Mouse (Mus musculus) heart, adult 8-10 months (tissue): ENCODE results near the gene Gbf1. TPM values are rescaled to one million over a fixed set of nuclear protein-coding genes. Genes with fewer than 3 reads are reported as not detected.
A peak's percentile ranks its signal among the peaks of the same experiment; 100 is the strongest.

ENCODE experiments used
- DNase-seq: peaks from one replicate; pipeline ENCODE4 v3.0.0; 2022; ENCODE audit warnings: low spot score
- total RNA-seq, 4 experiments: library from RNA; stranded (reverse); gene quantifications; 2 replicates each; pipeline ENCODE4 v1.2.4; 2022

The Gbf1 gene
- total RNA-seq, 4 experiments from 2014 or later = 37.7 to 45.6 (median 41.9) TPM

GRCm38 (mm10) chr19:46220116-46220515 is 67.8 kb downstream of the Gbf1 start:
- DNase-seq = no peak

DNA sequence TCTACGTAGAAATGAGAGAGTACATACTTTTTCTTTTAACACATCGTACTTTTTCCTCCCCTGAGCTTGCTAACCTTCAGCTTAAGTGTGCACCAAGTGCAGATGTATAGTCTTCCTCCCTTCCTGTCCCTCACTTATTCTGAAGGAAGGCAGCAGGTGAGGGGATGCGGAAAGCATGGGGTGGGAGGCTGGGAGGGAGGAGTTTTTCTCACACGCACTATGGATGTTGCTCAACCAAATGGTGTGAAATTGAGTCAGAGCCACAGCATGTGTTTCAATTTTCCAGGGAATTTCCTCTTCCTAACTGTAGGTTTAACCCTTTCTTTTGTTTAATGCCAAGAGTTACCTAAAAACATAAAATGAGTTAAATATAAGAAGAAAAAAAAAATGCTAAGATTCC is 70.8 kb downstream of the Gbf1 start:
- no peak for DNase-seq

DNA sequence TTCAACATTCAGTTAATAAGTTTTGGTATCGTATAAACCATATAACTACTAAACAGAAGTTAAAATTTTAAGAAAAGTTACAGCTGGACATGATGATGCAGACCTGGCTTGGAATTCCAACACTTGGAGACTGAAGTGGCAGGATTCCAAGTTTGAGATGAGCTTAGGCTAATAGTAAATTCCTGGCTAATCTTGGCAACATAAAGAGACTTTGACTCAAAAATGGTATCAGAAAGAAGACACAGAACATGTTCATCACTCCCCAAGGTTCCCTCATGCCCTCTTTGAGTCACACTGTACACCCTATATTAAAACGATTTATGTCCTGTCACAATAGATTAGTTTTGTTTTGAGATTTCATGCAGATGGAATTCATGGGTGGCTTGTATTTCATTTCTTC is 72.6 kb downstream of the Gbf1 start:
- DNase-seq = peak; percentile 18

- DNase-seq = no peak
Measured at GRCm38 (mm10) chr19:46225506-46225905, 73.2 kb downstream of the Gbf1 start.

GRCm38 (mm10) chr19:46226295-46226694 is 74.0 kb downstream of the Gbf1 start:
- no peak for DNase-seq

- DNase-seq = no peak
Measured at GRCm38 (mm10) chr19:46227300-46227699, 75.0 kb downstream of the Gbf1 start.

DNA sequence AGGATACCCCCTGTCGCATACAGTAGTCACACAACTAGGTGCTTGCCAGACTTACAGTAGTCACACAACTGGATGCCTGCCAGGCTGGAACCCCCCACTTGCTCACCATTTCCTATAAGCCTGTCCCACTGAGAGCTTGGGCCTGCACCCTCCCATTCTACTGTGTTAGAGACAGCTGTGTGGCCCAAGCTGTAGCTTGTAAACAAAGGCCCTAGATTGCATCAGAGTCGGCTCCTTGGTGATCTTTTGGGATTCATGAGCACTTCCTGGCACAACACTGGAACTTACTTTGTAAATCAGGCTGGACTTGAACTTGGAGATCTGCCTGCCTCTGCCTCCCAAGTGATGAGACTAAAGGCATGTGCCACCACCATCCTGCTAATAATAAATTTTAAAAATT is 82.1 kb downstream of the Gbf1 start:
- DNase-seq = no peak

GRCm38 (mm10) chr19:46236658-46237057 is 84.3 kb downstream of the Gbf1 start:
- no peak for DNase-seq

DNA sequence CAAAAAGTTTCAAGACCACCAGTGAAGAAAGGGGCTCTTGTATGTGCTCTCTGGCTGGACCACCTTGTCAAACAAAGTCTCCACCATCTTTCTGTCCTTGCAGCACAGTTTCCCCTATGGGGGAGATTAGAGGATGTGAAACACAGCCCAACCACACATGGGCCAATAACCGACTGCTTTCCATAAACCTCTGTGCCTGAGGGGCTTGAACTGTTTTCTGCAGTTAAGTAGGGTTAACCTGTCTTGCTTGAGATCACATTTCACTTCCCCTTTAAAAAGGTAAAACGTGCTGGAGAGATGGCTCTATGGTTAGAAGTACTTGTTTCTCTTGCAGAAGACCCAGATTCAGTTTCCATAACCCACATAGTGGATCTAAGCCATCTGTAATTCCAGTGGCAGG is 87.9 kb downstream of the Gbf1 start:
- no peak for DNase-seq

DNA sequence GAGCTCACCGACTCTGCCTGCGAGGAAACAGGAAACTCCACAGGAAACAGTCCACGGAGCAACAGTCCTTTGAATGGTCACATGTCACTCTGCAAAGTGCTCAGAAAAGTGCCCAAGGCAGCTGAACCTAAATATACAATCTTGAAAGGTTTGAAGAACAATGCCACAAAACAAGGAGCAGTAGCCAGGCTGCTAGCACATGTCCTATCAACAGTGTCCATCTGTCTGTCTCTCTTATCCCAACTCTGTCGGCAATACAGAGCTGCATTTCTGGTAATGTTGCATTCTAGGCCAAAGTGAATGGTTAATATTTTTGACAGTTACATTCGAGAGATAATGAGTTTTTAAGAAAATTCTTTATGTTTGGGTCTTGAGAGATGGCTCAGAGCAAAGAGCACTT is 90.1 kb downstream of the Gbf1 start:
- DNase-seq = no peak

DNA sequence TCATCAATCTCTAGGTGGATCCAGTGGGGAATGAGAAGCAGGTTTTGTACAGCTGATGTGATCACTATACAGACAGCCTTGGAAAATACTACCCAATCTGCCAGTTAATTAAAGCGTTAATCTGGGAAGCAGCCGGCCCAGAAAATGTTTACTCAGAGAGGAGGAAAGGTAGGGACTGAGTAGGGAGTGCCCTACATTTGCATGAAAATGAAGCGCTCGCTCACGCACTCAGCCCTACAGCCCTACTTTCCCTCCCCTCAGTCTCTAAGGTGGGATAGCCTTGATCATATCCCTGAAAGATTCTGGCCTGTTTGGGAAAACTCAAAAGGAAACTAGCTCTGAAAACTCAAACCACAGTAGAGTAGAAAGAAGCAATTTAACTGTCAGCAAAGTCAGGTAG is 92.3 kb downstream of the Gbf1 start:
- no peak for DNase-seq

DNA sequence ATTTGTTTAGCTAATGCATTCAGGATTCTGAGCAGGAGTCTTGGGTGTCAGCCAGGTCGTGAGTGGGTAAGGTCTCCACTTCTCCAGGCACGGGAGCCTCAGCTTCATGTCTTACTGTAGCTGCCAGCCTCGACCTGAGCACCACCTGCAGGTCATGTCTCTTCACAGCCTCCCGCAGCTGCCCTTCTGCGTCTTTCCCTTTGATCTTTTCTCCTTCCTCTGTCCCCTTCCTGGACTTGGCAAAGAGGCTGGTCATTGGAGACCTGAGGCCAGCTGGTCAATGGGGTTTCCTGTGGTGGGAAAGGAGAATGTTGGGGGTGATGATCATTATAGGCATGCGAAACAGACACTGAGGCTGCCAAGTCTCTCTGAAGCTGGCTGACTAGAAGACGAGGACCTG is 96.7 kb downstream of the Gbf1 start:
- DNase-seq = no peak

GRCm38 (mm10) chr19:46254163-46254752 is 101.9 kb downstream of the Gbf1 start:
- peak; percentile 43 for DNase-seq

GRCm38 (mm10) chr19:46264762-46265161 is 112.5 kb downstream of the Gbf1 start:
- no peak for DNase-seq

- no peak for DNase-seq
Measured at GRCm38 (mm10) chr19:46275307-46275706, 123.0 kb downstream of the Gbf1 start.

DNA sequence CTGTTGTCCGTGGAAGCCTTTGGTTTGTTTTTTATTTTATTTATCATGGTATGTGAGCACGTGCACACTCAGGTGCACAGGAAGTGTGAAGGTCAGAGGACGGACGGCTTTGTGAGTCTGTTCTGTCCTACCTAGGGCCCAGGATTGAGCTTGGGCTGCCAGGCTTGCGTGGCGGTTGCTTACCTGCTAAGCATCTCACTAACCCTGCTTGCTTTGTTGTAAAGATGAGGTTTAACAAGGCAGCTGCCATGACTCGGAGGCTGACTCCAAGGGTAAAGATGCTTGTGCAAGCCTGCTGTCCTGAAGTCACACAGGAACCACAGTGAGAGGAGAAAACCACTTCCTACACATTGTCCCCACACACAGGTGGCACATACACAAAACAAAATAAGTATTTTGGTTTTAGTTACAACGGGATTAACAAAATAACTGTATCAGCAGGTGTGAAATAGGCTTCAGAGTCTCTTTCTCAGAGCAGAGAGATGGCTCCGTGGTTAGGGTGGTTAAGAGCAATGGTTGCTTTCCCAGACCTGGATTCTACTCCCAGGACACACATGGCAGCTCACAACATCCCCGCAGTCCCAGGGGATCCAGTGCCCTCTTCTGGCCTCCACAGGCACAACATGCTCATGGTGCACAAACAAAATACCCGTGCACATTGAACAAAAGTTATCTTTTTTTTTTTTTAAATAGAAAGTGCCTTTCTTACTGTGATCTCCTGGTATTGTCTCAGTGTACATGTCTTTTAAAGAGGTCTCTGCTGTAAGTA is 130.0 kb downstream of the Gbf1 start:
- DNase-seq = no peak

DNA sequence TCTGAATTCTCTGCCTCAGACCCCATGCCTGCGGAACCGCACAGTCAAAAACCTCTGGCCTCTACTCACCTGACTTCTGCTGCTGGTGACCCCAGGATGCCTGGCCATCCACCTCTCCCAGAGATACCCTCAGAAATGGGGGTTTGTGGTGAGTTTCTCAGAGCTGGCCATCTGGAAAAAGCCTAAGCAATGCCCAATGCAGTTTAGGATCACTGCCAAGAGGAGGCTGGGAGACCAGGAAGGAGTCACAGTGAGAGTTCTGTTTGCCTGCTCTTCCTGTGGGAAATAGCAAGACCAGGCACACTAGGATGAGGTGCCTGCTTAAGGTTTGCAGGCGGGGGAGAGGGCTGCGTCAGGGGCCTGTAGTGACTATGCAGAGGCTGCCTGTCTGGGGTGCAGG is 132.4 kb downstream of the Gbf1 start:
- DNase-seq = no peak

DNA sequence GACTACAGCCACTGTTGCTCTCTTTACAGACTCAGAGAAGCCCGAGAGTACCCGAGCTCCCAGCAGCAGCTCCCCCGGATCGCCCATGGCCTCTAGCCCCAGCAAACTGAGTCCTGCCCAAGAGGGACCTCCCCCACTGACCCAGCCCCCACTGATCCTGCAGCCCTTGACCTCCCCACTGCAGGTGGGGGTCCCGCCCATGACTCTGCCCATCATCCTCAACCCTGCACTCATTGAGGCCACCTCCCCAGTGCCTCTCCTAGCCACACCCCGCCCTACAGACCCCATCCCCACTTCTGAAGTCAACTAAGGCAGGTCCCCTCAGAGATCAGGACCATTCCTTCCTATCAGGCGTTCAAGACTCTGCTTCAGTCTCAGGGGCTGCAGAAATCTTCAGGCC is 133.3 kb downstream of the Gbf1 start:
- no peak for DNase-seq

DNA sequence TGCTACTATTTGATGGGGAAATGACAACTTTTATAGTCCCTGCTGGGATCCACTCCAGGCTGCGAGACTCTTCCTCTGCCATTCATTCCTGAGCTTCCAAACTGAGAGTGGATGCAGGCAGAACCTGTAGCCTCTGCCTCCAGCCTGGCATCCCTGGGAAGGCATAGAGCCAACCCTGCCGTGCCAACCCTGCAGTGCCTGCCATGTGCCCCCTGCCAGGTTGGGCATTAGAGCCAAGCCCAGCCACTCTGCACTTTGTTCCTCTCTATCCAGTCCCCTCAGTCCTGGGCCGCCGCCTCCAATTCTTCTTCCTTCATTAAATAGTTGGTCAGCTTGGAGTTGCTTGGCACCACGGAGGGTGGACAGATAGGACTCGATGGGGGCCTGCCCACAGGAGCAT is 133.7 kb downstream of the Gbf1 start:
- no peak for DNase-seq

- DNase-seq = no peak
Measured at GRCm38 (mm10) chr19:46286926-46287325, 134.6 kb downstream of the Gbf1 start.

GRCm38 (mm10) chr19:46287566-46287965 is 135.3 kb downstream of the Gbf1 start:
- DNase-seq = no peak

- no peak for DNase-seq
Measured at GRCm38 (mm10) chr19:46290535-46291105, 138.3 kb downstream of the Gbf1 start.

DNA sequence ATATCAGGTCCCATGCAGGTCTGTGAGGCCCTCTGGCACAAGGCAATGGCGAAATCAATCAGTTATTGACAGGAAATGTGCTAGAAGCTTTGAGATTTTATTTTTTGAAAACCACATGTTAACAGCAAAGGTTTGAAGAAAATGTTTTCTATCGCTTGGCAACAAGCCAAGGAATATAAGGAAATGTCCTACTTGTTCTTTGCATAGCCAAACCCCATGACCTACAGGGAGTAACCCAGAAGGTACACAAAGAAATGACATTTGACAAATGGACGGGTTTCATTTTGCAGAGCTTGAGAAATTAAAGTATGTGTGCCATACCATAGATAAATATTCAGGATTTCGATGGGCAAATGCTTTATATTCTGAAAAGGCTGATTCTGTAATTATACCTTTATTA is 144.6 kb downstream of the Gbf1 start:
- no peak for DNase-seq
